In the genomic region with DNA sequence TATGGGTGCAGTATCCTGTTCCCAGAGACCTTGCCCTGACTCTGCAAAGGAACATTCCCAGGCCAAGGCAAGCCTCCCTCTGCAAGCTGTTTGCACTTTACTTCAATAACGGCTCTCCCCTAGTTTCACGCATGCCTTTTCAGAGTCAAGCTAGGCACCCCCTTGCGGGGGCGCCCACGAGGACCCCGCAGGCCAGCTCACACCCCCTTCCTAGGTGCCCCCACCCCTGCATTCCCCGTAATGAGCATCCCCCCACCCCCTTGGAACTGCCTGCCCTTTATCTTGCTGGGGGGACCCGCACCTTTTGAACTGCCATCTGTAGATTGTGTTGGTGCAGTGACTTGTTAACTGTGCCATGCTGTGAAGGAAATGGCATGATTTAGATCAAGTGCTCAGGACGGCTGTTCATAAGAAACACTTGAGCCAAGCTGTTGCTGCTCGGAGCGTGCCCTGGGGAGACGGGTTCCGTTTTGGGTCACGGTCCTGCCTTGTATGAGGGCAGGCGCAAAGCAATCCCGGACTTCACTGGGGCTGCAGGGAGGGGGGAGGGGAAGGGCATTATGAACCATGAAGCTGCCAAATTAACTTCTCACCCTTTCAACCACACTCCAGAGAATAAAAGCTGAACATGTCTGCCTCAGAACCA, we compare ENCODE assay signal across 8 mouse cellular contexts.
DNase-seq lines count a peak whose midpoint lies in the region; ATAC-seq lines count a peak whose summit lies in the region.

No protein-coding gene starts in this region.

- H3K9me3 ChIP-seq in forebrain, embryonic 10.5 days = no peaks in the 10 kb centered on the region; the same call in 1 of the 2 replicates
- no peaks in the 10 kb centered on the region for H3K9me3 ChIP-seq in limb, embryonic 11.5 days (ENCODE audit: control insufficient read depth, low read length)

- H3K36me3 ChIP-seq in forebrain, embryonic 10.5 days (replicated peaks) = no peaks in the 10 kb centered on the region
- H3K36me3 ChIP-seq in limb, embryonic 11.5 days (ENCODE audit: control insufficient read depth, insufficient read depth, low read length) = no peaks in the 10 kb centered on the region

- WGBS in forebrain, embryonic 10.5 days = 17% methylated on average over 16 of the region's 16 CpGs
- WGBS in limb, embryonic 11.5 days = 4% methylated on average over 16 of the region's 16 CpGs

- peak overlapping the region; percentile 41 for H3K4me2 ChIP-seq in limb, embryonic 11.5 days (ENCODE audit: low read depth, severe bottlenecking)

- DNase-seq in left cerebral cortex, postnatal 4 days = peak; percentile 55
- DNase-seq in left cerebral cortex, postnatal 25 days (ENCODE audit: low spot score in 2 of 2) = no peak
- peak; percentile 62 for DNase-seq in forebrain, embryonic 10.5 days (ENCODE audit: extremely low spot score, low spot score)
- peak; percentile 88 for DNase-seq in limb, embryonic 11.5 days (ENCODE audit: low spot score)
- peak; percentile 46 for DNase-seq in retina, embryonic 14.5 days (ENCODE audit: low spot score)
- DNase-seq in urinary bladder, postnatal 25 days (ENCODE audit: low spot score) = no peak
- no peak for DNase-seq in B cell, adult 2 months
- no peak for DNase-seq in ovary, postnatal 36 days (ENCODE audit: low spot score)

- H3K4me1 ChIP-seq in forebrain, embryonic 10.5 days = peaks cover 36% of the 10 kb centered on the region
- H3K4me1 ChIP-seq in limb, embryonic 11.5 days (ENCODE audit: control insufficient read depth, insufficient read depth, low read length) = peaks cover 30% of the 10 kb centered on the region

- ATAC-seq in limb, embryonic 11.5 days (ENCODE audit: insufficient number of reproducible peaks, low FRiP score, low TSS enrichment, low read depth) = peak; percentile 88

- no peak overlapping the region for H3K9ac ChIP-seq in limb, embryonic 11.5 days (ENCODE audit: low read length)

- H3K27me3 ChIP-seq in forebrain, embryonic 10.5 days (ENCODE audit: poor library complexity, severe bottlenecking) = peaks cover 68% of the 10 kb centered on the region
- no peaks in the 10 kb centered on the region for H3K27me3 ChIP-seq in limb, embryonic 11.5 days (ENCODE audit: control insufficient read depth, insufficient read depth, low read length)

- peak overlapping the region; percentile 18 for H3K4me3 ChIP-seq in forebrain, embryonic 10.5 days
- H3K4me3 ChIP-seq in limb, embryonic 11.5 days (ENCODE audit: low read depth, low read length) = no peak overlapping the region

- intact Hi-C loops in left cerebral cortex, postnatal 4 days (cut with DNase I) = no loop called here
- intact Hi-C loops in left cerebral cortex, postnatal 25 days (cut with DNase I) = no loop called here

- H3K27ac ChIP-seq in forebrain, embryonic 10.5 days = peak overlapping the region; percentile 26; the same call in 1 of the 2 replicates
- H3K27ac ChIP-seq in limb, embryonic 11.5 days (replicated peaks; ENCODE audit: low read depth, low read length) = peak overlapping the region; percentile 85

Comparison
In these comparisons a context has a peak if more than half of its experiments do, and no peak if none do; other contexts are left out.
1. DNase-seq: peak in left cerebral cortex, postnatal 4 days (single experiment), forebrain, embryonic 10.5 days (single experiment), limb, embryonic 11.5 days (single experiment) and retina, embryonic 14.5 days (single experiment); none in left cerebral cortex, postnatal 25 days (0 of 2), urinary bladder, postnatal 25 days (single experiment), B cell, adult 2 months (0 of 2) and ovary, postnatal 36 days (single experiment).